Mouse (Mus musculus) liver, postnatal 0 days (tissue): ENCODE results near the gene Haus3. TPM values are rescaled to one million over a fixed set of nuclear protein-coding genes. Genes with fewer than 3 reads are reported as not detected.
A peak's percentile ranks its signal among the peaks of the same experiment; 100 is the strongest.

ENCODE experiments used
- ATAC-seq: fragments of 200-750 bp; cut with Nextera tagmentation; 2 replicates; pipeline ENCODE4 v1.8.0; 2017; ENCODE audit warnings: mild to moderate bottlenecking, moderate library complexity
- DNase-seq: peaks from one replicate; pipeline ENCODE4 v3.0.0-alpha.2; 2016
- H3K27ac ChIP-seq: fragments of 300-500 bp; sonication (generic); 2 replicates; pipeline ENCODE4 v1.5.1; 2014; ENCODE audit warnings: antibody characterized with exemption, moderate library complexity, mild to moderate bottlenecking, low read depth
- H3K27me3 ChIP-seq: fragments of 300-500 bp; sonication (generic); 2 replicates; pipeline ENCODE4 v1.6.1; 2014; ENCODE audit warnings: low read length, control low read depth, mixed read lengths; ENCODE audit not compliant: insufficient read depth
- H3K36me3 ChIP-seq: fragments of 300-500 bp; sonication (generic); replicated peaks from 2 replicates; pipeline ENCODE4 v1.6.1; 2014; ENCODE audit warnings: mild to moderate bottlenecking, control low read depth, low read length, moderate library complexity, mixed read lengths; ENCODE audit not compliant: insufficient read depth
- H3K4me1 ChIP-seq: fragments of 300-500 bp; sonication (generic); 2 replicates; pipeline ENCODE4 v1.6.1; 2014; ENCODE audit warnings: antibody characterized with exemption, mild to moderate bottlenecking, control low read depth; ENCODE audit not compliant: insufficient read depth
- H3K4me2 ChIP-seq: fragments of 300-500 bp; sonication (generic); 2 replicates; pipeline ENCODE4 v1.6.1; 2014; ENCODE audit warnings: low read depth, mild to moderate bottlenecking, low read length, moderate library complexity, mixed read lengths
- H3K4me3 ChIP-seq: fragments of 300-500 bp; sonication (generic); 2 replicates; pipeline ENCODE4 v1.5.1; 2014; ENCODE audit warnings: low read depth, low read length
- H3K9ac ChIP-seq: fragments of 300-500 bp; sonication (generic); replicated peaks from 2 replicates; pipeline ENCODE4 v1.6.1; 2014; ENCODE audit warnings: mild to moderate bottlenecking, moderate library complexity
- H3K9me3 ChIP-seq: fragments of 300-500 bp; sonication (generic); 2 replicates; pipeline ENCODE4 v1.6.1; 2016; ENCODE audit warnings: mild to moderate bottlenecking, control low read depth, low read length, mixed read lengths
- CTCF ChIP-seq: sonication (generic); IDR thresholded peaks from 2 replicates; pipeline ENCODE4 v1.5.1; 2016; ENCODE audit warnings: antibody characterized with exemption, low read depth
- EP300 ChIP-seq: IDR thresholded peaks from 2 replicates; pipeline ENCODE4 v1.6.1; 2016; ENCODE audit warnings: antibody characterized with exemption, low read depth, mild to moderate bottlenecking
- WGBS: fragments of 180-500 bp; shearing (Covaris S2); extraction: QIAGEN DNeasy Blood & Tissue Kit; methylation state at CpG from one replicate; pipeline ENCODE4 v1.1.7; 2014; ENCODE audit not compliant: insufficient replicate concordance; 5-methylcytosine and 5-hydroxymethylcytosine counted together
- polyA plus RNA-seq: library from polyadenylated mRNA; unstranded; fragments of >200 nt; fragmentation: Nextera tagmentation; extraction: Ambion mirVana; gene quantifications from 2 replicates; pipeline ENCODE4 v1.2.1, GENCODE M21; 2015

Gene Haus3
- polyA plus RNA-seq, 1 experiment from 2014 or later = 14.0 TPM

DNA sequence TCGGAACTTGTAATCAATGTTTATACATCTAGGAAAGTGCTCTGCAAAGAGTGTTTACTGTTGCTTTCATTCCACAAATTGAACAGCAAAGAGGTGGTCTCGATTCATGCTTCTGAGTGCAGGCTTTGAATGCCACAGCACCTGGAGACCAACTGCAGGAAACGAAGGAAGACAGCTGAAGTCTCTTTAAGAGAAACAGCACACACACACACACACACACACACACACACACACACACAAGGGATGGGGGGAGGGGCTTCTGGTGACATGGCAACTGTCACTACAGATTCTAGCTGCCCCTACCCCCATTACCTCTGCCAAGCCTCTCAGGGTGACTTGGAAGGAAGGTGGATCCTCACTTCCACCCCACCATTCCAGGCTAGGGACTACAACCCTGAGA is 38.2 kb upstream of the Haus3 start:
- H3K4me3 ChIP-seq = no peak overlapping the region
- H3K9me3 ChIP-seq = no peaks in the 10 kb centered on the region
- H3K9ac ChIP-seq = no peak overlapping the region
- DNase-seq (no peak), ATAC-seq (no peak)
- no peak for TF ChIP-seq EP300
- TF ChIP-seq CTCF = no peak
- no peaks in the 10 kb centered on the region for H3K4me1 ChIP-seq
- H3K36me3 ChIP-seq = no peaks in the 10 kb centered on the region
- no peaks in the 10 kb centered on the region for H3K27me3 ChIP-seq
- no peak overlapping the region for H3K4me2 ChIP-seq
- H3K27ac ChIP-seq = no peak overlapping the region
- WGBS = 34% methylated on average over 3 of the region's 3 CpGs

DNA sequence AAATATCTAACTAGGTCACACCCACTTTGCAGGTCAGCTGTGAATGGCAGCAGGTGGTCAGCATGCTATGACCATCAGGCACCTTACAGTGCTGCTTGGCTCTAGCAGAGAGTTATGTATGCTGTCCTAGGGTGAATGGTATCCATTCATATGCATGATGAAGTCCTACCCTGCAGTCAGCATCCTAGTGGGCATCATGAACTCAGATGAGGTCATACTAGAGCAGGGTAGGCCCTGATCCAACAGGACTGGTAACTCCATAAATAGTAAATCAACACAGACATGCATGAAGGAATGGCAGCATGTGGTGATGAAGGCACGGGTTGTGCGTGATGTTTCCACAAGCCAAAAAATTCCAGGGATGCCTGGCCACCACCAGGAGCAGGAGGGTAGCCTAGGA is 36.5 kb upstream of the Haus3 start:
- TF ChIP-seq EP300 (no peak), CTCF (no peak)
- 48% methylated on average over 2 of the region's 2 CpGs for WGBS
- Histone ChIP-seq H3K4me3 (no peak overlapping the region), H3K27me3 (no peaks in the 10 kb centered on the region), H3K9ac (no peak overlapping the region), H3K4me1 (no peaks in the 10 kb centered on the region), H3K27ac (no peak overlapping the region), H3K4me2 (no peak overlapping the region), H3K36me3 (no peaks in the 10 kb centered on the region), H3K9me3 (no peaks in the 10 kb centered on the region)
- DNase-seq (no peak), ATAC-seq (no peak)

DNA sequence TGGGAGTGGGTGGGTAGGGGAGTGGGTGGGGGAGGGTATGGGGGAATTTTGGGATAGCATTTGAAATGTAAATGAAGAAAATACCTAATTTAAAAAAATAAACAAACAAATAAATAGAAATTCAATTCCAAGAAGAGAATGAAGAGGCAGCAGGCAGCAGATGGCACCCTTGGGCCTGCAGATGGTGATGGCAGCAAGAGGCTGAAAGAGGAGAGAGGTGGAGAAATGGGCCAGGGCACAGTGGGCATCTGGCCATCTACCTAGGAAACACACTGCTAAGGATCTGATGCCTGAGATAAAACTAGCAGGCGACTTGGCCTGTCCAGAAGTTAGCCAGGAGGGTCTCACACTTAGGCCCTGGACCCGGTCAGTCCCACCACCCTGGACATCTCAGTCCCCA is 35.6 kb upstream of the Haus3 start:
- H3K4me2 ChIP-seq = no peak overlapping the region
- H3K9me3 ChIP-seq = no peaks in the 10 kb centered on the region
- no peaks in the 10 kb centered on the region for H3K36me3 ChIP-seq
- no peak overlapping the region for H3K27ac ChIP-seq
- DNase-seq (no peak), ATAC-seq (no peak)
- no peaks in the 10 kb centered on the region for H3K27me3 ChIP-seq
- WGBS = 58% methylated on average over 2 of the region's 2 CpGs
- no peak overlapping the region for H3K9ac ChIP-seq
- H3K4me1 ChIP-seq = no peaks in the 10 kb centered on the region
- no peak overlapping the region for H3K4me3 ChIP-seq
- TF ChIP-seq CTCF = no peak
- no peak for TF ChIP-seq EP300

DNA sequence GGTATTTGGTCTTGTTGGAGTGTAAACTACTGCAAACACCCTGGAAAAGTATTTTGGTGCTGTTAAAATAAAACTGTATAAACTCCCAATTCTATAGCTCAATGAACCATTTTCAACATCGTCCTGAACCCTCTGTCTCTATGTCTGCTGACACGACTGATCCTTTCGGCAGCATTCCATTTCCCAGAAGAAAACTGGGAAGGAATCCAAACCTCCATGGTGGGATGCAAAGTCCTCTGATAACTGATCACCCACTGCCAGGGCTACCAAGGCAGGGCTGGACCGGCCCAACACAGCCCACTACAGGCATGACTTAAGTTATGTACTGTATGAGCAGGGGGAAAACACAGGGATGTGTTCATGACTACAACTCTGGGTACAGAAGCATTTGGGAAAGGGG is 32.7 kb upstream of the Haus3 start:
- Histone ChIP-seq H3K27me3 (no peaks in the 10 kb centered on the region), H3K4me2 (no peak overlapping the region), H3K36me3 (no peaks in the 10 kb centered on the region), H3K4me3 (no peak overlapping the region), H3K9me3 (no peaks in the 10 kb centered on the region), H3K27ac (no peak overlapping the region), H3K4me1 (no peaks in the 10 kb centered on the region), H3K9ac (no peak overlapping the region)
- ATAC-seq = no peak
- DNase-seq = no peak
- TF ChIP-seq EP300 = no peak
- TF ChIP-seq CTCF = no peak
- 69% methylated on average over 4 of the region's 4 CpGs for WGBS

DNA sequence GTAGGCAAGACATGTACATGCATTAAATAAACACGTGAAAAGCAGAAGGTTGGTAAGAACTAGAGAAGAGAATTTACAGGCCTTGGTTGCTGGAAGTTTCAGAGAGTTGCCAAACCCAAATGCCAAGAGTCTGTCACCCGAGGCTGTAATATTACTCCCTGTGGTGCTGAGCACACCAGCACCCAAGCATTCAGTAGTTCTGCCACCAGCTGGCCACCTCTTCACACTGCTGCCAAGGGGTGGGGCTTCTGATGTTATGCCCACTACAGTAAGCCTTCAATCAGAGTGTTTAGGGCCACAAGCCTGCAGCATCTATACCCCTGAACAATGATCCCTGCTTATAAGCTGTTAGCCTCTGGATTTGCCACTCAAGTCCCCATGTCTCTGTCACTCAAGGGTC is 32.1 kb upstream of the Haus3 start:
- DNase-seq (no peak), ATAC-seq (no peak)
- H3K27me3 ChIP-seq = no peaks in the 10 kb centered on the region
- no peak overlapping the region for H3K9ac ChIP-seq
- no peaks in the 10 kb centered on the region for H3K9me3 ChIP-seq
- H3K27ac ChIP-seq = no peak overlapping the region
- H3K4me3 ChIP-seq = no peak overlapping the region
- no peaks in the 10 kb centered on the region for H3K4me1 ChIP-seq
- TF ChIP-seq EP300 = no peak
- peak; percentile 41 for TF ChIP-seq CTCF
- H3K4me2 ChIP-seq = no peak overlapping the region
- H3K36me3 ChIP-seq = no peaks in the 10 kb centered on the region
- 46% methylated on average over 2 of the region's 2 CpGs for WGBS

DNA sequence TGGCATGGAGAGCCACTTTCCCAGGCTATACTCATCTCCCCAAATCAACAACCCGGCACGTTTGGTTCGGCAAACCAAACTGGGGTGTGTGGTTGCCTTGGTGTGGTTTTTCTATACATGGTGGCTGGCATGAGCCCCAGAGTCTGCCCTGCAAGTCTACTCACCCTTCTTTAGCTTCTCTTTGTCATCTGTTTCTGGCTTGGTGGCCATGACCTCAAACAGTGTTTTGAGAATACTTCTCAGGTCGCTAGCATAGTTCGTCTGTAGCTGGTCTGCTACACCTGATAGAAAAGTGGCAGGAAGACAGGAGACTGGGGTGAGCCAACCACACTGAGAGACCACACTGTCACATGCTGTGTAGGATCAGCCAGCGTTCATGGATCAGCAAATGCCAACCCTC is 29.3 kb upstream of the Haus3 start:
- ATAC-seq = no peak
- 74% methylated on average over 6 of the region's 6 CpGs for WGBS
- Histone ChIP-seq H3K36me3 (no peaks in the 10 kb centered on the region), H3K9me3 (no peaks in the 10 kb centered on the region), H3K9ac (no peak overlapping the region), H3K4me1 (no peaks in the 10 kb centered on the region), H3K27me3 (no peaks in the 10 kb centered on the region), H3K4me2 (no peak overlapping the region), H3K27ac (no peak overlapping the region), H3K4me3 (no peak overlapping the region)
- TF ChIP-seq EP300 (no peak), CTCF (no peak)
- no peak for DNase-seq

DNA sequence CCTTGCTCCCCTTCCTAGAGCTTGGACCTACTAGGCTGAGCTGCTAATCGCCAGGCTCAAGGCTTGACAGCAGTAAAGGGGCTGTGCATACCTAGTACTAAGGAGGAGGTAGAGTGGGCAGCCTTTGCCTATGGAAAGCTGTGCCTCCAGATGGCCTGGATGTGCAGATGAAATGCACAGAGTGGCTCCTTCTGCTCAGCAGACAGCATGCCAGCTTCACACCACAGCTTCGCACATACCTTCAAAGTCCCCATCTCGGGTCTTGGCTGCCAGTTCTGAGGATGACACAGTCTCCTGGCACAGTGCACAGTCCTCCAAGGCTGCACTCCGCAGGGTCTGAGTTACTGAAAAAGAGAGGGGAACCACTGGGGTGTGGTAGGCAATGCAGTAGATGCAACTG is 27.9 kb upstream of the Haus3 start:
- TF ChIP-seq CTCF = no peak
- TF ChIP-seq EP300 = no peak
- no peaks in the 10 kb centered on the region for H3K27me3 ChIP-seq
- no peak overlapping the region for H3K9ac ChIP-seq
- no peaks in the 10 kb centered on the region for H3K9me3 ChIP-seq
- no peak for ATAC-seq
- no peak overlapping the region for H3K4me2 ChIP-seq
- no peaks in the 10 kb centered on the region for H3K36me3 ChIP-seq
- no peak overlapping the region for H3K4me3 ChIP-seq
- H3K4me1 ChIP-seq = no peaks in the 10 kb centered on the region
- 71% methylated on average over 4 of the region's 4 CpGs for WGBS
- no peak for DNase-seq
- H3K27ac ChIP-seq = no peak overlapping the region
